Mouse (Mus musculus): ENCODE data around the gene Hist1h2ag.

The Hist1h2ag gene

DNA sequence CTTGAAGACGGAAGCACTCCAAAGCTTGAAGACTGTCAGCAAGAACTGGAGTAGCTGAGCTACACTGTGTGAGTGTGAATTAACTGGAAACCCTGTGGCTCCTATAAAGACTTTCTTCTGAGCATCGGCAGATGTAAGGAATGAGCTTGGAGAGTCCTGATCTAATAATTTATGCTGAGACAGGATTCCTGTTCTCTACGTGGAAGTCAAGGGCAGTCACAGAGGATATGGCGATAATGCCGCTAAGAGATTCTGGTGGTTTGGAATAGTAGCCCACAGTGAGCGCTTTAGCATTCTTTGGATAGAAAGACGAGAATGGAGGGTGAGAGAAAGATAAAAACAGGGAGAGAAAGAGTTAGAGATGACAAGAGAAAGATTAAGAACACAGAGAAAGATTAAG, 34.9 kb downstream of the Hist1h2ag start:
- no peak for DNase-seq

DNA sequence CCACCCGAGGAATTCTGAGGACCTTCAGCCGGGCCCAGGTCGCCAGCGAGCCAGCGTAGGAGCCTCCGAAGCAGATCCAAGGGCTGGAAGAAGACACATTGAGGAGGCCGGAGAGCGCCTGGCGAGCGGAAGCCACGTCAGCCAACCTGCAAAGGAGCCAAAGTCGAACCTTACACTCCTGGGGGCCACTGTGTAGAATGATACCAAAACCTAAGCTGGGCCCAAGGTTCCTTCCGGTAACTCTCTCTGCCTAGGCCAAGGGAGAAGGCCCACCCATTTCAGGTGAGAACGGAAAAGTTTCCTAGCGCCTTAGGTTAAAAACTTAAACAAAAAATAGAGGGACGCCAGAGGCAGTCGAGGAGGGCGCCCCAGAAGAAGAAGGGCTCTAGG, 35.6 kb downstream of the Hist1h2ag start:
- DNase-seq = no peak

DNA sequence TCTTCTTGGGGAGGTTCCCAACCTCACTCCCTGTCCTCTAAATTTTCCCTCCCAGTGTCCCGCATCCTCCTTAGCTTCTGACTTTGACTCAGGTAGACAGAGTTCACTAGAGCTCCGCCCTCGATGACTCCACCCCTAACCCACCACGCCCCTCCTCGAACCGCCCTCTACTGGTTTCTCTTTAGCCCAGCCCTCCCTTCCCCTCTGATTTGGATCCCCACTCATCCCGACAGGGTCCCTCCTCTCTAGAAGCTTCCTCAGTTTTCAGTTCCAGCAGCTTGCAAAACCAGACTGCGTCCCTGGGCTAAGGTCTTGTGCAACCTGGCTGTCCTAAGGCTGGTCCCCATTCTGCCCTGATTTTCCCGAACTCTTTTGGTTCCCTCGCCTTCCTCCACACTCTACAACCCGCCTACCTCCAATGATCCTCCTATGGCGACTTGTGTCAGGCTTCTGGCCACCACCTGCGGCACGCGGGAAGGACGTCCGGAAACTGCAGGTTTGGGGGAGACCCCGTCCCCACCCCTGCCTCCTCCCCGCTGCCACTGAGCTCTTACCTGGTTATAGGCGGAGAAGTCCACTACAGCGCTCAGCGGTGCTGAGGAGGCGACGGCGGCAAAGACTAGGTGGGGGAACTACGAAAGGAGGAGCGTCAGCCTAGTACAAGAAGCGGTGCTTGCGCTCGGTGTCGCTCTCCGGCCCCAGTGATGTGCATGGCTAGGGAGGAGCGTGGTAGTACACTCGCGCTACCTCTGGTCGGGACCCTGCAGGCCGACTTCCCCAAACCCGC, 36.2 kb downstream of the Hist1h2ag start:
- DNase-seq = peak; percentile 72

DNA sequence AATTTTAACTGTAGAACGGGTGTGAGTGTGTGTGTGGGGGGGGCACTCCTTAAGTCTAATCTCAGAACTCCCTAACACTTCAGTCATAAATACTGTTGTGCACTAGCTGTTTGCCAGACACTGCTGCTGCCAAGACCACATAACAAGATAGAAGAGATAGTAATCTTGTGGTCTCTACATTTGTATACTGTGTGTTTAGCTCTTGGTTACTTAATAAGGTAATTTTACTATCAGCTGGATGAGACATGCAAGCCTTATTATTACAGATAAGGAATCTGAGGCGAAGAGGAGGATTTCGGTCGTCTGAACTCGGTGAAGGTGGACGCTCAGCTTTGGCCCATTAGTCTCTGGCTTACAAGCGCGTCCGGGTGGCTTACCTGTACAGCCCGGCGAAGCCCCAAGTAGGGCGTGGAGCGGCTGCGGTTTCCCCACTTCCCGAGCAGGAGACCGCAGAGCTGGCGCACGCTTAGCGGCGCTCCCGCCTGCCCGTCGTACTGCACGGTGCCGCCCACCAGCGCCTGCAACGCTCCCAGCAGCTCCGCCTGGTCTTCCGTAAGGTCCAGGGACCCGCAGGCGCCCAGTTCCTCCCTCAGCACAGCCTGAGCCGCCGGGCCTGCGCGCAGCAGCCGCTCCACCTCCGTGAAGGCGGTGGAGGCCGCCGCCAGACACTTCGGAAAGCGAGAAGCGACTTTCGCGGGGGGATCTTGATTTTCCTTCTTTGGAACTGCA, 37.0 kb downstream of the Hist1h2ag start:
- peak; percentile 51 for DNase-seq

DNA sequence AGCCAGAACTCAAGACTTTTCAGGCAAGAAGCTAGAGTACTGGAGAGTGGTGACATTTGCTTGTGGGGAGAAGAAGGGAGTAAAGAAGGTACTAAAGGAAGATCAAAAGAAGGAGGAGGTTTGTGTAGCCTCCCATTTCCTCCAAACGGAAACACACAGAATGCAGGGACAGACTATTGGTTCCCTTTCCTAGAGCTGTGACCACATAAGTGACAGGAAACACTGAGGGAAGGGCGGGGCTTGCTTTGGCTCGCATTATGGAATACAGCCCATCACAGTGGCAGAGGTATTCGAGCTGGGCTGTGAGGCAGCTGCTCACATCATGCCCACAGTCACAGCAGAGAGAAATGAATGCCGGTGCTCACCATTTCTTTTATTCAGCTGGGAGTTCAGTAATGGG, 40.9 kb downstream of the Hist1h2ag start:
- DNase-seq = no peak

DNA sequence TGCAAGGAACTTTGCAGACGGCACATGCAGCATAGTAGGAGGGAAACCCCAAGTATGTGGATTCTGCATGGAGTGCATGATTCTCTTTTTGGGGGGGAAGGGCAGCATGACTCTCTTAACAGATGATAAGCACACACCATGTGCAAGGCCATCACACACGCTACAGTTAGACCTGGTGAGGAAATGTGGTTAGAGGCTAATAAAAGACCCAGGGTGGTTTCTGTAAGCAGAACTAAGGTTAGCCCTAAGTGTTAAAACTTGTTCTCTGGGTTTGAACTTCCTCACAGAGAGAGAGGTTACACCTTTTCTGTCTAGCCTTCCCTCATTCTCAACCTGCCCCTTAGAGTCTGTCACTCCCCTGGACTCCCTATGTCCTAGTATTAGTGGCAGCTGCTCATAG, 41.4 kb downstream of the Hist1h2ag start:
- no peak for DNase-seq

DNA sequence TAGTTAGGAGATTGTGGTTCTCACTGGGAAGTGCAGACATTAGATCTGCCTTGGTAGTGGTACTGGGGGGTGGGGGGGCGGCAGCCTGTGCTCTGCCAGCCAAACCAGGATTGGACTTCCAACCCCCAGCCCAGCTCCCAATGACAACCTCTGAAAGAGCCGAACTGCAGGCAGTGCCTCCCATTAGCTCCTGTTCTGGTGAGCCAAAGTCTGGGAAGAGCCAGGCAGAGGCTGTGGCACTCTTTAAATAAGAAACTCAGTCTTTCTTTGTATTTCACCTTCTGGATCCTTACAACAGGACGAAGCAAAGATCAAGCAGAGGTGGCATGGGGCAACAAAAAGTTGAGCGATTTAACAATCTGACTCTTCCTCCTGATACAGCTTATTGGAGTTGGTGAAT, 43.6 kb downstream of the Hist1h2ag start:
- no peak for DNase-seq

DNA sequence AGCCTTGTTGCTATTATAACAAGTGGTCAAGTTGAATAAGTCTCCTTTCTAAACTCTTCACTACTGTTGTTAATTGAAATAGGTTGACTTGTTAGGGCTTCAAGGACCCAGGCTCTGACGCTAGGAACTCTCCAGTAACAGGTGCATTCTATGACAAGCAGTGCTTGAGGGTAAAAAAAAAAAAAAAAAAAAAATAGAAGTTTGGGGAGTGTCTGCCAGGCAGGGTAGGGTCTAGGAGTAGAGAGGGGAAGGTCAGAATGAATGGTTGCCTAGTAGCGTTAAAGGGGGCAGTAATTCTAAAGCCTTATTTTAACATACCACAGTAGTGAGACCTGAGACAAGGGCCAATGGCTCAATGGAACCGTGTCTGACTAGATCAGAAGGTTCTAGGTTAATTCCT, 44.3 kb downstream of the Hist1h2ag start:
- no peak for DNase-seq

DNA sequence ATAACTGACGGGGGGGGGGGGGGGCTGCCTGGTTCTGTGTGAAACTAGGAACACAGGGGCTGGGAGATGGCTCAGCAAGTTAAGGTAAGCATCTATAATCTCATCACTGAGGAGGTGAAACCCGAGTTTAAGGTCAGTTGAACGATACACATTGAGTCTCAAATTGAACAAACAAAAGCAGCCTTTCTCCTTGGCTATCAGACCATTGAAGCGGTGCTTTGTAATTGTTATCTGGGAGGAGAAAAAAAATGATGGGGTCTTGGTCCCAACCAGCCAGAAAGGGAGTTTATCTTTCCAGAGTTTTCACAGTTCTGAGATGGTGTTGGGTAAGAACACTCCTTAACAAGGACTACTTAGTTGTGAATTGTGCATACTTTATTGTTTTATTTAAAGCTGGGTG, 44.9 kb downstream of the Hist1h2ag start:
- DNase-seq = no peak

DNA sequence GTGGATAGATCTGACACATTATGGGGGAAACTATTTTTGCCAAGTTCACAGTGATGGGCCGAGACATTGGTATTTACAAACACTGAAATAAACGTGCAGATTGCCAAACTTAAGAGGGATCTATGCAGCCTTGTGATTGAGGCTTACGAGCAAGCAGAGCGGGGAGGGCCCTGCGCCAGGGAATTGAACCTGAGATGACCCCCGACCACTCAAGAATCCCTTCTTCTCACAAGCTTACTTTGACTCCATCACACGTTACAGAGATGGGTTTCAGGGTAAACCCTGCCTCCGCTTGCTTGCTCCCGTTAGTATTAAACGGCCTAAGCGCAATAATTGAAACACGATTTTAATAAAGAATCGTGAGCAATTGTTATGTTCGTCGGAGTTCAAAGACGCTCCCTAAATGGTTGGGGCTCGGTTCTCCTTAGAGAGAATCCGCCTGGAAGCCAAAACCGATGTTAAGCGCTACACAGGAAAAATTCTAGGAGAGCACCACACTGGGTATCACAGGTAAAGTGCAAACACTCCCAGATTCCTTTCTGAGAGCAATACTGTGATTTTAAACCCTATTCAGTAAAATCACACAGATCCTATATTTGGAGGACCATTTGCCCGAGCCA, 45.4 kb downstream of the Hist1h2ag start:
- DNase-seq = no peak

DNA sequence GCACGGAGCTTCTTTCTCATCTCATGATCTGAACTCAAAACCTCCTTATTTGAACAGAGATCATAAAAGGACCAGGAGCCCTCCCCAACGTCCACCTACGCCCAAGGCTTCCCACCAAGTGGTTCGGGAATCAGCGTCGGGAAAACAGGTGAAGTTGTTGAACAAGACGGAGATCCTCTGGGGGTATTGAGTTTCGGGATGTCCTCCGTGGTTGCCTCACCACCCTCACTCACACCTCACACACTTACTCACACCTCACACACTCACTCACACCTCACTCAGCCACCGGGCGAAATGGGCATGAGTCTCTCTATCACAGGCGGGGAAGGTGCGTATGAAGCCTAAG, 45.9 kb downstream of the Hist1h2ag start:
- no peak for DNase-seq

DNA sequence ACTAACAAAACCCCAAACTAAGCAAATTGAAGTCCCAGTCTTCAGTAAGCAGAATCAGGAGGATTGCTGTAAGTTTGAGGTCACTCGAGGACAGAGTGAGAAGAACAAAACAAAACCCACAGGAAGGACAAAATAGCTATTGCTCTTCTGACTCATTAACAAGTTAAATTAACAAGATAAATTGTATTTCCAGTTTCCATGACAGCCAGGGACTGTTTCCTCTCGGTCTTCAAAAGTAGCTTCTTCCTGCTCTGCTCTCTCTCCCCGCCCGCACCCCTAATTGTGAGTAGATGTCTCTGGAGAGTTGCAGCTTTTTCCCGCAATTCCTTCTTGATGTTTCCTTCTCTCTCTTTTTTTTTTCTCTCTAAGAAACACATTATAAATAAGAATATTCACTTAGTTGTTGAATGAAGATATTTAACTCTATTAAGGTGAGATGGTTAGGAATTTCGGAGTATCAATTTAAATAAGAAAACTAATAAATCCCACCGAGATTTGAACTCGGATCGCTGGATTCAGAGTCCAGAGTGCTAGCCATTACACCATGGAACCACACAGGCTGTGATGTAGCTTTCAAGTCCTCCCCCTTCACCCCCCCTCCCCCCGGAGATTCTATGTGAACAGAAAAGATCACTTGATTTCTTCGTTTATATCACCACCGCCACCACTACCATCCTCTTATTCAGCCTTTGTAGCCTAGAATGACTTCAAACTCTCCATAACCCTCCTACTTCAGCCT, 46.5 kb downstream of the Hist1h2ag start:
- no peak for DNase-seq

DNA sequence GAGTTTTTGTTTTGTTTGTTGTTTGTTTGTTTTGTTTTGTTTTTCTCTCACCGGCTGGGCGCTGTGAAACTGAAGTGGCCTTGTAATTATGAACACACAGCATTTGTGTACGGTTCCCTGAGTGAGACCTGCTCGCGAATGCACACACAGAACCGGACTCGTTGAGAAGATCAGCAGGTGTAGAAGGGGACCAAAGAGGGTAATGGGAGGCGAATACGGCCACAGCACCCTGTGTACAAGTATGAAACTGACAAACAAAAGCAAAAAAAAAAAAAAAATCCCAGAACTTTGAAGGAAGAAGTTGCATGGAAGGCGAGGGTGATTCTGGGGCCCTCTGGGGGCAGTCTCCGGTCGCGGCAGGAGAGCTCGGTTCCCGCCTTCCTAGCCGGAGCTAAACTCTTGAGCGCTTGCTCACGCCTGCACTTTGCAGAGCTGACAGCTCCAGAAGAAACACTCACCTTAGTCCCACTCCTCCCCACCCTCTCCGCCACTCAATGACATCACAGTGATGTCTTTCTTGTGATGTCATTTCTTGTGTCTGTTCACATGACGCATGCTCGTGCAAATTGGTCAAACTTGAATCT, 47.3 kb downstream of the Hist1h2ag start:
- DNase-seq = peak; percentile 44

DNA sequence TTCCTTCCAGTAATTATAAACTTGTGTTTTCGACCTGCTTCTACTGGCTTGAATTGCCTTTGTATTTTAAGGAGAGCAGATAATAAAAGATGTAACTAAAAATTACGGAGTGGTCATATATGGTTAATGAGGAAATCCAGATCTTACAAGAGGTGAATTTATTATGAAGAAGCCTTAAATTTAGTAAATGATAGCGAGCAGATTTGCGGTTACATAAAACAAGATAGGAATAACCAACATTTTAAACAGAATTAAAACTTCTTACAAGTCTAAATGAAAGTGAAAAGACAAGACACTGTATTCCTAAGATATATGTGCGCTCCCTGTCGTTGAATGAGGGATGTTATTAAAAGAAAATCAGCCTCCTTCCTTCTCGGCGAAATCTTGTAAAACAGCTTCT, 47.8 kb downstream of the Hist1h2ag start:
- no peak for DNase-seq

DNA sequence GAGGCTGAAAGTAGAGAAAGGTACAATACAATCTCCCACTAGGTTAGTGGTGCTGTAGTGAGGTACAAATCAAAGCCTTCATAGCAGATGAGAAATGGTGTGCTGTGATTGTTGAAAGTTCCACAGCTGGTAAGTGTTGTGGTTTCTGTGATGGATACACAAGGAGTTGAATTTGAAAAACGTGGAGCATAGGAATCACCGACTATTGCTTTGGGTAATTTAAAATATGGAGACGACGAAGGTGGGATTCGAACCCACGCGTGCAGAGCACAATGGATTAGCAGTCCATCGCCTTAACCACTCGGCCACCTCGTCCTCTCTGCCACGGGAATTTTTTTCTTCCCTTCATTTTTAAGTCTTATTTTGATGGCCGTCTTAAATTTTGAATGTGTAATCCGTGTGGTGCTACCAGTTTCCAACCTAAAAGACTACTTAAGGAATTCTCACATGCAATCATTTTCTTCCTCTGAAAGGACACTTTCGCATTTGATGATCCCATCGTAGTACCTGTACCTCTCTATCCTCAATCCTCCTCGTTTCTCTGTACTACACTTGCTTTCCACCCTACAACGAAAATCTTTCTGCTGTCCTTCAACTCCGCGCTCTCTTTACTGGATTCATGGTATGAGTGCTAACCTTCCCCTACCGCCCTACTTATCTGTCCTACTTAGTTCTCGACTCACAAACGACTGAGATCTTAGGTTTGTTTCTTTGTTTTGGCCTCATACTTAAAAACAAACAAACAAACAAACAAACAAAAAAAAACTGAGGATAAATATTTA, 48.6 kb downstream of the Hist1h2ag start:
- no peak for DNase-seq

DNA sequence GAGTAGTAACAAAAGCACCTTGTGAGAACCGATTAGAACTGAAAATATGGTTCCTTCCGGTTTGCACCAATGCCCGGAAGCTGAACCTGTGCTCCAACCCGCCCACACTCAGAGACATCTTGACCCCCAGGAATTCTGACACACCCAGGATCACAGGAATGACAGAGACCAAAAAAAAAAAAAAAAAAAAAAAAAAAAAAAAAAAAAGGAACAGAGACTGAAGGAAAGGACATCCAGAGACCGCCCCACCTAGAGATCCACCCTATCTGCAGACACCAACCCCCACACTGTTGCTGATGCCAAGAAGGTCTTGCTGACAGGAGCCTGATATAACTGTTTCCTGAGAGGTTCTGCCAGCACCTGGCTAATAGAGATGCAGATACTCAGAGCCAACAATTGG, 50.2 kb downstream of the Hist1h2ag start:
- DNase-seq = no peak

Data from lung, postnatal 10 days (tissue).